Mouse (Mus musculus) ES-Bruce4 (cell line): ENCODE results near the gene Oser1.

Experiments used
- CTCF ChIP-seq: IDR thresholded peaks from one replicate; pipeline ENCODE4 v1.8.1; 2011; ENCODE audit warnings: low read depth, low read length
- EP300 ChIP-seq: IDR thresholded peaks from 2 replicates; pipeline ENCODE4 v1.6.1; 2011; ENCODE audit warnings: low read depth, low read length; ENCODE audit not compliant: insufficient read depth
- POLR2A ChIP-seq: IDR thresholded peaks from one replicate; pipeline ENCODE4 v1.8.1; 2011; ENCODE audit warnings: low read length; ENCODE audit not compliant: insufficient read depth

DNA sequence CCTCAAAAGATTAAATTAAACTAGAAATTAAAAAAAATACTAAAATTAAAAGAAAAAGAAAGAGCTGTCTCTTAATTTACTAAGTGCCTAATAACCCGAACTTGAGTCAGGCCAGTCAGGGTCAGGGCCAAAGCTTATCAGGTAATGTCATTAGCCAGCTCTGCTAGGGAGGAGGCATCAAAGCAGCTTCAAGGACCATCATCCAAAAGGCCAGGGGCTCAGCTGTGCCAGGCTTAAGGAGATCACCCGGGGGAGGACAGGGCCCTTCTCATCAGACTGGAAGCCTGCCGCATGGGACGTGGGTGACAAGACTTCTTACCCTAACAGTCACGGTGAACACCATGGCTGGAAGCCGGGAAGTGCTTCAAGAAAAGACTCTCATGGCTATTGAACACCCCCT lies 43.1 kb upstream of the Oser1 start:
- TF ChIP-seq CTCF (no peak), EP300 (no peak), POLR2A (no peak)
